Mouse (Mus musculus) T-helper 17 cell (primary cell): ENCODE data around the gene Gm156.

ENCODE experiments used
- in situ Hi-C, 2 experiments: fragments of 300-600 bp; cut with MboI, MseI; formaldehyde crosslinking; loops; 1 replicate in 1 of 2; 2 replicates in 1 of 2; pipeline ENCODE4 v1.15.1; 2025; ENCODE audit warnings: high pct_unique_total_duplicates in 2 of 2

Gm156 gene

DNA sequence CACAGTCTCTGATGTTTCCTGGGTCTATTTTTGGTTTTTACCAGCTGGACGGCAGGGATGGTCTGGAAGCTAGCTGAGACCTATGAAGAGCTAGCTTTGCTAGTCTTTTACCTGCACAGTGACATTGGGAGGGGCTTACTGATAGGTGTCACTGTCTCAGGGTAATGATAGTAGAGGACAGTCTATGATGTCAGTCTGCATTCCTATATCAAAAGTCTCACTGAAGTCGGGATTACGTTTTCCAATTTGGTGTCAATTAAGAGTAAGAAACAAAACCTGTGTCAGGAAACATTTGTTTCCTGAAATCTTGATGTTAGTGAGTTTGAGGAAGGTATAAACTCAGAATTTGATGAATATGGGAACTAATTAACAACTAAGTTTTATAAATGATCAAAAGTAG, at the start of gene Gm156:
Gene Gm156 (minus strand): TSS at position 101 of the 400 bp plus-strand sequence.
- in situ Hi-C loops, result loop anchor here in 1 of 2 experiments (5.0 kb wide), 1 partner anchor 77 kb away; no protein-coding TSS in a partner anchor

DNA sequence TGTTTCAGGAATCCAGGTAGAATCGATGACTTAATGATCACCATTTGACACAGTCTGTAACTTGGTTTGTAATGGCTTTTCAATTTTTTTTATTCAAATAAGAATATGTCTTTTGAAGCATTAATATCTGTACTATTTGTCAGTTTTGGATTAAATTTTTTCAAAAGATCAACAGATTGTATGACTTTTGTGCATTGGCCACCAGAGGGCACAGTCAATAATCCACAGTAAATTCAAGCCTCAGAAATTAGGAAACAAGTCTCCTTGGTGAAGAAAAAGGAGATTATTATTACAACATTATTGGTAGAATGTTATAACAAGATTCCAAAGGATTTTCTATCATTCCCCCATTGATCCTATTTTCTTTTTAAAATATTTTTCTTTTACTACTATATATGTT, 41.5 kb upstream of the Gm156 start:
- in situ Hi-C loops, result loop anchor here in 1 of 2 experiments (10.0 kb wide), 1 partner anchor 241 kb away; no protein-coding TSS in a partner anchor

DNA sequence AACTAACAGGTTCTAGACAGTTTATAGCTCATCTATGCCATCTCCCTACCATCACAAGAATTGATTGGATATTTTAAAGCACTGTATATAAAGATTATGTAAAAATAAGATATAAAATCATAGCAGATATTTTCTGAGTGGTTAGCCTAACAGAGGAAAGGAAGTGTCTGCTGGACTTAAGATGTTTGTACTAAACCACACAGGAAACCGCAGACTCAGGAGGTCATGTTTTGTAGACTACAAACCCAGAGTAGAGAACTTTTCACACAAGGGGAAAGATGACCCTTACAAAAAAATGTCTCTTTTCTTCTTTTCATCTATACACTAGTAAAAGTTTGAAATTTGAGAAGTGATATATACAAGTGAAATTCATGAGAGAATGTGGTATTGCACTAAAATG, 39.9 kb upstream of the Gm156 start:
- in situ Hi-C loops, result loop anchor here in 1 of 2 experiments (10.0 kb wide), 1 partner anchor 239 kb away; no protein-coding TSS in a partner anchor

DNA sequence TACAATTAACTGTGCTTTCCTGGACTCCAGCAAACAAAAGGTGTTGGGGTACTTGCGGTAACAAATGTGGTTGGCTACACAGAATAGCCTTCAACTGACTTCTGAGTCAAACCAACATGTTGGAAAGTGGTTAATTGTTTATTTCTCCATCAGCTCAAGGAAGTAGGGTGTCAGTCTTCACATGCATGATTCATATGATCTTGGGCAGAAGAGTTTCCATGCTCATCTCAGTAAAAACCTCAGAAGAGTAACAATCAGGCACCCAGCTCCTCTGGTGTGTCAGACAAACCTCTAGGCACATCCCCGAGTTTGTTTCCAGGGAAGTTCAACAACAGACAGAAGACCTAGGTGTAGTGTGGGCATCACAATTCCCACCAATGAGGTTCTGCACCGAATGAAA, 33.7 kb upstream of the Gm156 start:
- in situ Hi-C loops, result no loop called here

DNA sequence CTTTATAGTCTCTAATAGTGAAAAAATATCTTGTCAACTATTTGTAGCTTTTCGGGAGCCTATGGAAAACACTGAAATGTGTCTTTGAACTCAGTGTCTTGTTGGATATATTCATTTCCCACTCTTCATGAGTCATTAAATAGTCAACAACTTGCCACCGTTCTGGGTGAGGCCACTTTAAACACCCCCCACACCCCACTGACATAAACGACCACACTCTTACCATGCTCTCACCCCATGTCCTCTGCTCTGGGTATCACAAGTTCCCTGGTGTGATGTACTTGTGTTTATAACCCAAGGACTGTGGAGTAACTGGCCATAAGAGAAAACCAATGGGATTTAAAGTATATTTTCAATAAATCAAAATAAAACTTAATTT, 36.4 kb downstream of the Gm156 start:
- in situ Hi-C loops, result loop anchor here (5.0 to 10.0 kb wide), 2 partner anchors 160 to 443 kb away; no protein-coding TSS in a partner anchor

DNA sequence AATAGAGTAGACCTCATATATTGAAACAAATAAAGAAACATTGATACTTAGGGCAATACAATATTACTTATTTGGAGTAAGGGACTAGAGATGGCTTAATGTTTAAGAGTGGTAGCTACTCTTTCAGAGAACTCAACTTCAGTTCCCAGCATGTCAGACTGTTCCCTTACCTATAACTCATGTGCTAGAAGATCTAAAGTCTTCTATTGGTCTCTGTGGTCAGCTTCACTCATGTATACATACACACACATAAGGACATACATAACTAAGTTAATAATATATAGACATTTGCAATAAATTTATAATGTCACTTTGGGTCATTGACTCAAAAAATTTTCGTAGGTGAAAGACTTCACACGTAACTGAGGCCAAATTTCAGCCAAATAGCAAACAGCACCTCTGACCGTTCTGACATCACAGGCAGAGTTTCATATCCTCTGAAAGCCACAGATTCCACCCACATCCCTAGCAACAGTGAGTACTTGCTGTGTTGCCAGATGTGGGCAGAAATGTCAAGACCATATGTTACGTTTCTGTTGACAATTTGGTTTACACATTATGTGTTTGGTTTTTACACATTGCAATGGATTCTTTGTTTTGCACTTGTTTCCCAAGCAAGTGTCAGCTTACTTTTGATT, 36.9 kb downstream of the Gm156 start:
- in situ Hi-C loops, result loop anchor here (5.0 to 10.0 kb wide), 2 partner anchors 160 to 442 kb away; no protein-coding TSS in a partner anchor

DNA sequence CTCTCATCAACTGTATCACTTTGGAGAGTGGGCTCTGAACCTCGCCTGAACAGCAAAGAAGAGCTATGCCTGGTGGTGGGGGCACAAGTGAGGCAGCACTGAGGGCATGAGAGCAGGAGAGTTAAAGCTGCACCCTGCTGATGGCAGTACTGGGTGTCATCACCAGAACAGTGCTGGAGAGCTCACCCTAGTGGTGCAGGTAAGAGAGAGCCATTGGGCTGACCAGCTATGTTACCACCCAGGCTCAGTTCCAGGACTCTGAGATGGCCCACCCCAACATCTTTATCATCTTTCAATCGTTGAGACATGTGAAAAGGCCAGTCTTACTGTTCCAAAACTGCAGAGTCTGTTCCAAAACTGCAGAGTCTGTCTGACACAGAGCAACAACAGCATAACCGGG, 37.9 kb downstream of the Gm156 start:
- in situ Hi-C loops, result loop anchor here (5.0 to 10.0 kb wide), 2 partner anchors 159 to 441 kb away; no protein-coding TSS in a partner anchor

DNA sequence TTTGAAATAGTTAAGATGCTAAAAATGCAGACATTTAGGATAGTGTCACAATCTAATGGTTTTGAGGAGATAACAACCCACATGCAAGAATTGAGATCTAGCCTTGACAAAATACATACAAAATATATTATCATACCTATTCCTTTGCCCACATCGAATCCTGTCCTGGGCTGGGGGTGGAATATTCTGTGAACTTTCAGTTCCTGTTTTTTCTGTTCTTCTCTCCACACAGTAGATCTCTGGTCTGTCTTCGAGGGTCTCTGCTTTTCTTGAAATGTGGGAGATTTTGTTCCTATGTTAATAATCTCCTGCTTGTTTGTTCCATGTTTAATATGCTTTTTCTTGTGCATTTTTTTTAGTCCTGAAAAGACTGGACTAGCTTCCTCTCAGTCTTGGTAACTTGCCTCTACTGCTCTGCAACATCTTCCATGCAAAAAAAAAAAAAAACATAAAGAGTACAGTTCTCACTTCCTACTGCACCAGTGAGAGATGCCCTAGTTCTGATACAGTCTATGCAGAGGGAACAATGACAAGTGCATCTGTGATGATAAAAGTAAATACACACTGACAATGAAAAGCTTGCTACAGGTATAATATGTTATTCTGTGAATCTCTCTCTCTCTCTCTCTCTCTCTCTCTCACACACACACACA, 43.9 kb downstream of the Gm156 start, which contains the start of gene Klri2:
Gene Klri2 (minus strand): TSS at position 416 of the 653 bp plus-strand sequence.
- in situ Hi-C loops, result loop anchor here in 1 of 2 experiments (10.0 kb wide), 1 partner anchor 435 kb away; no protein-coding TSS in a partner anchor

DNA sequence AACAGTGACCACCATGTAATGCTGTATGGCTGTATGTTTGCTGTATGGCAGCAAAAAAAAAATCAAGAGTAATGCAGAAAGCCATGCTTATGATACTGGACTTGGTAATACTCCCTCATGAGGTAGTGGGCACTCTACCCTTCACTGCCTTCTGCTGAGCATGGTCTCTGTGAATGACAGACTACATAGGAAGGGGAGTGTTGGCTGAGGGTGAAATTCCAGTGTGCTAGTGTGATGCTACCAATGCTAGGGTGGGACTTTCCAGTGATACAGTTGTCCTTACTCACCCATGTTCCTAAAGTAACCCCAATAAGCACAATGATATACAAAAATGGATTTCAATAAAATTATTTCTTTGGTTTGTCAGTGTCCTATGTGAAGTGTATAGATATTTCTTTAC, 47.7 kb downstream of the Gm156 start:
- in situ Hi-C loops, result loop anchor here in 1 of 2 experiments (5.0 kb wide), 1 partner anchor 49 kb away; no protein-coding TSS in a partner anchor

DNA sequence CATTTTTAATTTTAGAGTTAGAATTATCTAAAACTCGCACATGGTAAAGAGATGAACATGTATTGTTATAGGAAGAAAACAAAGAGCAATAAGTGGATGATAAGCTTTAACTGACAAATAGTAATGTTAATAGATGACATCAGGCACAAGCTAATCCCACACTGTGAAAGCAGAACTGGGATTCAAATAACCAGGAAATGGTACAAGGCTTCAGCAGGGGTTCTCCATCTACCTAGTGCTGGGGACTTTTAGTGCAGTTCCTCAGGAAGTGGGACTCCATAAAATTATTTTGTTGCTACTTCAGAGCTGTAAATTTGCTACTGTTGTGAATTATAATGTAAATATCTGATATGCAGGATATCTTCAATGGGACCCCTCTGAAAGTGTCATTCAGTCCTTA, 56.8 kb downstream of the Gm156 start:
- in situ Hi-C loops, result no loop called here

DNA sequence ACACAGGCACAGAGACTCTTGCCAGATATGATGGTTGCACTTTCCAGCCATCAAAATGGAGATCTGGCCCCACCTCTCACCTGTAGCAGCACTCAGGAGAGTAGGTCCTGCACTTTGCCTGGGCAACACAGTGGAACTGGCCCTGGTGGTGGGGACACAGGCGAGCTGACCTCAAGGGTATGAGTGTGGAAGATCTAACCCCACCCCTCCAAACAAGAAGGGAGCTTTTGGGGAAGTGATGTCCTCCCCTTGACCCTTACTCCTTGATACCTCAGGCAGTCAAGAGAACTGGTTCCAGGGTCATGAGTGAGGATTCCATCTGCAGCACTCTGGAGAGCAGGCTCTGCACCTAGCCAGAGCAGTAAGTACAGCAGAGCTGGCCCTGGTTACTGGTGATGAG, 62.7 kb downstream of the Gm156 start:
- in situ Hi-C loops, result no loop called here

DNA sequence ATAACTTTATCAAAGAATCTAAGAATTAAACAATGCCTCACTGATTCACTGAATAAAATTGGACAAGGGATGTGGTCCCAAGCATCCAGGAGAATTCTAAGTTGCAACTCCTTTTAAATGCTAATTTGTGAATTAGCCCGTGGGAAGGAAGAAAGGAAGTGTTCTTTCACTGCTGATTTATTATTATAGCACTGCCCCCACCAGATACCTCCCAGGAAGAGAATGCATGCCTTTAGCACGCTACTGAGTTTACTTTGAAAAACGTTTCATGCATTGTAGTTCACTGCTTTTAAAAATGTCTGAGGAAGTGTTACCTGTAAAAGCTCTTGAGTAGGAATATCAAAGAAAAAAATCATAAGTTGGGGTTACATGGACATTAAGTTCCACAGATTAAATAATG, 63.6 kb downstream of the Gm156 start:
- in situ Hi-C loops, result no loop called here

DNA sequence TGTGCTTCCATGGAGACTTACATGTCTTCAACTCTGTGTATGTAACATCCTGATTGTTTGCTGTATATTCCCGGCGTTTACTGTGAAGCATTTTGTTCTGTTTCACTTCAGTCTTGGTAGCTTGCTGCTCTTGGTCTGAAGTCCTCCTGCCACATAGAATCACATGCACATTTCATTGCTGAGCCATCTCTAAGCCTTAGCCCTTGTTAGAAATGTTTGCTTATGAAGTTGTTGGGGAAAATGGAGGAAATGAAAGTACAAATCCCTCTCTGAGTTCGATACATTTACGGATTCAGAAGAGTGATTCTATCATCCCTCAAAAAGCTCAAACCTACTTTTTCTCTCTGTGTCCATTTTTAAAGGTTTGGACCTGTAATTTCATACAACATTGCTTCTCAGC, 67.0 kb downstream of the Gm156 start, which contains the start of gene Klri1:
Gene Klri1 (minus strand): TSS at position 101 of the 400 bp plus-strand sequence.
- in situ Hi-C loops, result no loop called here
